Mouse (Mus musculus) retina, adult 2 months (tissue): ENCODE results near the gene Bin2.

Experiments used
- DNase-seq: peaks from one replicate; pipeline ENCODE4 v3.0.0-alpha.2; 2012; ENCODE audit warnings: low read depth, low spot score

Bin2 gene

GRCm38 (mm10) chr15:100669337-100669736 is at the start of gene Bin2:
TSS of gene Bin2 (minus strand) at chr15:100669553.
- DNase-seq: no peak

- DNase-seq: no peak
These were observed 49.2 kb upstream of the Bin2 start for GRCm38 (mm10) chr15:100718572-100718971.

- no peak for DNase-seq
These were observed 48.6 kb upstream of the Bin2 start for GRCm38 (mm10) chr15:100717933-100718332.

GRCm38 (mm10) chr15:100715399-100715993 is 46.1 kb upstream of the Bin2 start:
- DNase-seq: no peak

DNA sequence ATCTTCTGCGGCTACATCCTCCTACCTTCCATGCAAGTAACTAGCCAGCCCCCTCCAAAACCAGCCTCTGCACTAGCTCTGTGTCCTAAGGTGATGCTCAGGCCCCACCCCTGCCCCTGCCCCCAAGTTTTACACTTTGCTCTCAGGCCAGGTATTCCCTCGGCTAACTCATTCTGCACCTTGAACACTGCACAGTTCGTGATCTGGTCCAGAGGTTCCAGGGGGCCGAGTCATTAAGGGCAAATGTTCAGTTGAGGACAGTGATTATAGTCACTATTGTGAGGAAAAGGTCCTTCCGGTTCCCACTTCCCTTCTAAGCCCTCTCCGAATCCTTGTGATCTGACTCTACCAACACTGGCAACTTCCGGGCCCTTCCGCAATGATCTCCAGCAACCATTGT is 45.1 kb upstream of the Bin2 start:
- DNase-seq: no peak

- DNase-seq: no peak
These were observed 41.5 kb upstream of the Bin2 start for GRCm38 (mm10) chr15:100710838-100711237.

GRCm38 (mm10) chr15:100708433-100709078 is 39.2 kb upstream of the Bin2 start:
- no peak for DNase-seq

GRCm38 (mm10) chr15:100706226-100706625 is 36.9 kb upstream of the Bin2 start:
- DNase-seq: no peak

DNA sequence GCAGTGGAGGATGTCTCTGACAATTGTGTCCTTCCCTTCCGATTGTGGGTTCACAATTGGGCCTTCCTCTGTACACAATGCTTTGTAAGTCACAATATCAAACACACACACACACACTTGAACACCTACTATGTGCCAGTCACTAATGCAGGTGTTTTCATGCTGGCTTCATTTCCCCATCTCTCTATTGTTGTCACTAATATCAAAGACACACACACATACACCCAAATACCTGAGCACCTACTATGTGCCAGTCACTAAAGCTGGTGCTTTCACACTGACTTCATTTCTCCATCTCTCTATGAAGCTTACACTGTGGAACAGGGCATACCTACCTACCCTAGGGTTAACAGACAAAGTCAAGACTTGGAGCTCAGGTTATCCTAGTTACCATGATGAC is 36.0 kb upstream of the Bin2 start:
- no peak for DNase-seq

GRCm38 (mm10) chr15:100703913-100704312 is 34.6 kb upstream of the Bin2 start:
- DNase-seq: no peak

DNA sequence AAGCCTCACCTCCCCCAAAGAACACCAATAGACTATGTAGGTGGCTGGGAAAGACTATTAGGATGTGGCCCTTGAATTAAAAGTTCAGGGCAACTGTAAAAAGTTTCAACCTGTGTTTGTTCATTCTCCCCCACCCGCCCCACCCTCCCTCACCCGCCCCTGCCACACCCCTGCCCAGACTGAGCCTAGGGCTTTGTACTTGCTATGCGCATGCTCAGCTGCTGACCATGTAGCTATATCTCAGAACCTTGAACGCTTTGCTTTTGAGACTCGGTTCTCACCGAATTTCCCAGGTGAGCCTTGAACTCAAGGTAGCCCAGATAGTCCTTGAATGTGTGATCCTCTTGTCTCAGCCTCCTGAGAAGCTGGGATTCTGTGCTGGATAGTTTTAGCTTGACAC is 32.5 kb upstream of the Bin2 start:
- DNase-seq: no peak

DNA sequence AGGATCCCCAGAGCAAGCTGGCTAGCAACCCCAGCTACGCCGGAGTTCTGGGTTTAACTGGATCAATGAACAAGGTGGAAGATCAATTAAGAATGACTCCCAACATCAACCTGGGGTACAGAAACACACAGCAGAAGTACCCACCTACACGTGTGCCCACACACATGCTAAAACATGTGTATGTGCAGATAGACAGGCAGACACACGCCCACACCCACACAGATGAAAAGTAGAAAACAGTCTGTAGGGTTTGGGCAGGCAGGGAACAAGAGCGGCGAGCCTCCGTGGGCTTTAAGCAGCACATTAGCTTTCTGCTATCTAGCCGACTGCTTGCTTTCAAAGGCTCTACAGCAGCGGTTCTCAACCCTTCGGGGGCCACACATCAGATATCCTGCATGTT is 31.8 kb upstream of the Bin2 start:
- DNase-seq: no peak

- no peak for DNase-seq
These were observed 31.1 kb upstream of the Bin2 start for GRCm38 (mm10) chr15:100700424-100700823.

GRCm38 (mm10) chr15:100699386-100699785 is 30.0 kb upstream of the Bin2 start:
- DNase-seq: no peak

DNA sequence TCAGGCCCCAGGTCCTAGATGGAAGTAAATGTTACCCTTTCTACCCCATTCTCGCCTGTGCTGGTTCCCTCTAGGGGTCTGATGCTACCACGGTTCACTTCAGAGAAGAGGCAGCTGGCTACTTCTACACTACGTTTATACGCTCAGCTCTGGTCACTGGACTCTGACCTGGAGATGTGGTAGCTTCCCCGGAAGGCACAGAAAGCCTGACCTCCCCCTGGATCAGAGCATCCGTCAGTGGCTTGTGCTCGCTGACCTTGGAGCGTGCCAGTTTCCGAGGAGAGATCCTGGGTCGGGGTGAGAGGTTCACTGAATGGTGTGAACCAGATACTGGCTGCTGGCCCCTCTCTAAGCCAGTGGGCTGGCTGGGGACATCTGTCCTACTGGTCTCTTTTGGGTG is 28.7 kb upstream of the Bin2 start:
- no peak for DNase-seq

DNA sequence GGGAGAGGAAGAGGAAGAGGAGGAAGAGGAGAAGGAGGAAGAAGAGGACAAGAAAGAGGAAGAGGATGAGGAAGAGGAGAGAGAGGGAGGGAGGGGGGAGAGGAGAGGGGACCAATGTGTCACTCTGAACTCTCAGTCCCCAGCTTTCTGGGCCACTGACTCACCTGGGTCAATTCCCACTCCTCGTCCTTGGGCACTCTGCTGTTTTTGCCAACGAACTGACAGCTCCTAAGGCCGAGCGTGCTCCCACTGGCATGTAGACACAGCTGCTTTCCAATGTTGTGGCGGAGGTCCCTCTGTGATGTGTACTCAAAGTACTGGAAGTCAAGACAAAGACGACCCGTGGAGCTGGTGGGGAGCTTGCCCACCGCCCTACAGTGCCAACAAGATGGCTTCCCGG is 25.1 kb upstream of the Bin2 start:
- DNase-seq: no peak

DNA sequence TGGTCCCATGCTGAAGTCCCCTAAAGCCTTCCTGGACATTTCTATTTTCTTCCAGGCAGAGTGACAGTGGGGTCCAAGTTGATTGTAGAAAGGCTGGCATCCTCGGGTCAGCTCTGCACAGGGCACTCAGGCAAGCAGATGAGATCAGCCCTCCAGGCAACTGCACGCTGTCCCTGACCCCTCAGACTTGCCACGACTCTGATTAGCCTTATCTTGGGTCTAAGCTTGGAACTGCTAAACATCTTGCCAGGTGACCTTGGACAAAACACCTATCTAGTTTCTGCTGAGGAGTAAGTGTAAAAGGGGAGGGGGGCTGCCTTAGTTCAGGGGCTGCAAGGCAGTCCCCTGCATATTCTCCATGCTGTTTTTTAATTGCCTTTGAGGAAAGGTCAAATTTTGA is 22.6 kb upstream of the Bin2 start:
- DNase-seq: no peak

DNA sequence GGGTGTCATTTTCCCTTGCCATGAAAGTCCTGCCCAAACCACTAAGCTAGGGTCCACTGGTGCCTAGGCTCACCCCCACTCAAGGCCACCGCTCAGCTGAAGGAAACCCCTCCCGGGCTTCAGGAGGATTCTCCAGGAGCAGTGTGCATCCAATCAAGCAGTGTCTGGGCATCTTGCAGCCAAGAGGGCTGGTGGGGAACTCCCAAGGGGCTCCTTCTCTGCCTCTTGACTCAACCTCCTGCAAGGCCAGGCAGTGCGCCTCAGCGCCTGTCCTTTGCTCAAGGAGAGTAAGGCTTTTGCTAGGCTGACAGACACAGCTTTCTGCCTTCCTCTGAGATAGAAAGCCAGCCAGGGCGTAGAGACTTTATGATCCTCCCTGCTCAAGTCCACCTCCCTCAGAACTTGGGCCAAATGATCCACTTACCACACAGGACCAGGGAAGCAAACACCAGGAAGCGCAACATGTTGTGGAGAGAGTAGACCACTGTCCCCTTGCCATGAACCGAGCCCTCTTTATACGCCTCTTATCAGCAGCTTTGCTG is 18.1 kb upstream of the Bin2 start, which contains the start of gene Cela1:
Gene Cela1 (minus strand): TSS at position 492 of the 542 bp plus-strand sequence.
- no peak for DNase-seq

DNA sequence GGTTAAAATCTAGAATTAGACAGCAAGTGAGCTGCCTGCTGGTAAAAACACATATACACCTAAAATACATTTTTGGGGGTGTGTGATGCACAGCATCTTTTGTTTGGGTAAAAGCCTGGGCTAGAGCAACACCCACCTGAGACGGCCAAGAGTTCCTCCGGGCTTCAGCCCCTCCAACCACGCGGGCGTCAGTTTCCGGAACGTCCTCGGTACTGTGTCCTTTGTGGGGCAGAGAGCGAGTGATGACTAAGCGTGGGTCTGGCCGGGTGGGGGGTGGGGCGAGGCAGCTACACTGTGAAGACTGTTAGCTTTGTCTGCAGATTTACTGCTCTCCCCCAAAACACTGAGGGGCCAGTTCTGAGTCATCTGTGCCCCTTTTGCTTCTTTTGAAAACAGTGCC is 17.6 kb upstream of the Bin2 start:
- DNase-seq: no peak

GRCm38 (mm10) chr15:100686434-100686833 is 17.1 kb upstream of the Bin2 start:
- no peak for DNase-seq

GRCm38 (mm10) chr15:100685849-100686248 is 16.5 kb upstream of the Bin2 start:
- DNase-seq: no peak

DNA sequence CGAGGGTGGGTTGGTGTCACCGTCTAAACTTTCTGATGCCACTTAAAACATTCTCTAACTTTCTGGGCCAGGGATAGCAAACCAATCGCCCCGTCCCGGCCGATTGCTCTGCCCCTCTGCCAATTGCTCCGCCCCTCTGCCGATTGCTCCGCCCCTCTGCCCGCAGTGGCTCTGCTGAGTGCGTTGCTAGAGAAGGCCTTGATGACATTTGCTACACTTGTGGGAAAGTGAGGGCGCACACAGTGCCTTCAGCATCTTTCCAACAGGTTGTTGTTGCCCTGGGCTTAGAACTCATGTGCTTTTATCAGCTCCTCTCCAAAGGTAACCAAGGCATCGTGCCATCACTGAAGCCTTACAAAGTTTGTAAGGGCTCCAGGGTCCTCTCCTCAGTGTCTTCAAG is 15.9 kb upstream of the Bin2 start:
- no peak for DNase-seq

- no peak for DNase-seq
These were observed 15.1 kb upstream of the Bin2 start for GRCm38 (mm10) chr15:100684450-100684849.
